Mouse (Mus musculus) neural tube, embryonic 13.5 days (tissue): Measurements from ENCODE around the gene Smyd3. TPM values are rescaled to one million over a fixed set of nuclear protein-coding genes. Genes with fewer than 3 reads are reported as not detected.
A peak's percentile ranks its signal among the peaks of the same experiment; 100 is the strongest.

Source experiments
- ATAC-seq: fragments of 200-750 bp; cut with Nextera tagmentation; 2 replicates; pipeline ENCODE4 v1.8.0; 2017; ENCODE audit warnings: low read depth, mild to moderate bottlenecking, moderate TSS enrichment, moderate library complexity
- H3K27ac ChIP-seq: fragments of 300-500 bp; sonication (generic); replicated peaks from 2 replicates; pipeline ENCODE4 v1.5.1; 2015; ENCODE audit warnings: moderate library complexity, mild to moderate bottlenecking, inconsistent platforms
- H3K27me3 ChIP-seq: fragments of 300-500 bp; sonication (generic); 2 replicates; pipeline ENCODE4 v1.6.1; 2015; ENCODE audit warnings: mild to moderate bottlenecking, inconsistent platforms
- H3K36me3 ChIP-seq: fragments of 300-500 bp; sonication (generic); 2 replicates; pipeline ENCODE4 v1.6.1; 2015; ENCODE audit warnings: mild to moderate bottlenecking, inconsistent platforms
- H3K4me1 ChIP-seq: fragments of 300-500 bp; sonication (generic); replicated peaks from 2 replicates; pipeline ENCODE4 v1.6.1; 2015; ENCODE audit warnings: inconsistent platforms
- H3K4me2 ChIP-seq: fragments of 300-500 bp; sonication (generic); 2 replicates; pipeline ENCODE4 v1.6.1; 2015; ENCODE audit warnings: inconsistent platforms, mild to moderate bottlenecking, moderate library complexity
- H3K4me3 ChIP-seq: fragments of 300-500 bp; sonication (generic); 2 replicates; pipeline ENCODE4 v1.5.1; 2015; ENCODE audit warnings: mild to moderate bottlenecking, inconsistent platforms
- H3K9ac ChIP-seq: fragments of 300-500 bp; sonication (generic); 2 replicates; pipeline ENCODE4 v1.6.1; 2015; ENCODE audit warnings: moderate library complexity, mild to moderate bottlenecking, inconsistent platforms
- H3K9me3 ChIP-seq: fragments of 300-500 bp; sonication (generic); 2 replicates; pipeline ENCODE4 v1.6.1; 2016; ENCODE audit warnings: inconsistent platforms
- WGBS: fragments of 180-500 bp; shearing (Covaris S2); methylation state at CpG from one replicate; pipeline ENCODE4 v1.1.7; 2015; 5-methylcytosine and 5-hydroxymethylcytosine counted together
- polyA plus RNA-seq: library from polyadenylated mRNA; unstranded; fragments of >200 nt; fragmentation: Nextera tagmentation; extraction: Ambion mirVana; gene quantifications from 2 replicates; pipeline ENCODE4 v1.2.1, GENCODE M21; 2015

Gene Smyd3
- polyA plus RNA-seq, 1 experiment from 2014 or later, result 19.7 TPM

GRCm38 (mm10) chr1:179072935-179073654 is 444.7 kb downstream of the Smyd3 start:
- Histone ChIP-seq H3K27me3 (peaks cover 13% of the 10 kb centered on the region; the same call in 1 of the 2 replicates), H3K9ac (no peak overlapping the region), H3K27ac (no peak overlapping the region), H3K9me3 (no peaks in the 10 kb centered on the region), H3K4me3 (no peak overlapping the region), H3K4me1 (peaks cover 4% of the 10 kb centered on the region; the same call in 1 of the 2 replicates), H3K4me2 (no peak overlapping the region), H3K36me3 (no peaks in the 10 kb centered on the region)
- no peak for ATAC-seq
- WGBS, result 28% methylated on average over 11 of the region's 11 CpGs

DNA sequence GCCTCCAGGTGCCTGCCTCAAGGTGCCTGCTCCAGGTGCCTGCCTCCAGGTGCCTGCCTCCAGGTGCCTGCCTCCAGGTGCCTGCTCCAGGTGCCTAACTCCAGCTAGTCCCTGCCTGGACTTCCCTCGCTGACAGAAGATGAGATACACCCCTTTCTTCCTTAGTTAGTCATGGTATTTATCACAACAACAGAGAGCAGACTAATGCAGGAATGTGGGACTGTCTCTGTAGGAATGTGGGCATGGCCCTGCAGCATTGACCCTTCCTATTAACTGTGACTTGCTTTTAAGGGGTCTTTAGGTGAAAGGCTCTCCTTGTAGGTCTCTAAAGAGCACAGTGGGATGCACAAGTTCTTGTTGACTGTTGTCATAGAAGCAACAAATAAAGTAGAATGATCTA is 445.4 kb downstream of the Smyd3 start:
- H3K4me3 ChIP-seq, result no peak overlapping the region
- no peak overlapping the region for H3K9ac ChIP-seq
- no peak overlapping the region for H3K27ac ChIP-seq
- peaks cover 13% of the 10 kb centered on the region; the same call in 1 of the 2 replicates for H3K27me3 ChIP-seq
- no peak overlapping the region for H3K4me2 ChIP-seq
- 32% methylated on average over 1 of the region's 1 CpGs for WGBS
- H3K9me3 ChIP-seq, result no peaks in the 10 kb centered on the region
- ATAC-seq, result no peak
- H3K4me1 ChIP-seq, result peaks cover 4% of the 10 kb centered on the region; the same call in 1 of the 2 replicates
- no peaks in the 10 kb centered on the region for H3K36me3 ChIP-seq

DNA sequence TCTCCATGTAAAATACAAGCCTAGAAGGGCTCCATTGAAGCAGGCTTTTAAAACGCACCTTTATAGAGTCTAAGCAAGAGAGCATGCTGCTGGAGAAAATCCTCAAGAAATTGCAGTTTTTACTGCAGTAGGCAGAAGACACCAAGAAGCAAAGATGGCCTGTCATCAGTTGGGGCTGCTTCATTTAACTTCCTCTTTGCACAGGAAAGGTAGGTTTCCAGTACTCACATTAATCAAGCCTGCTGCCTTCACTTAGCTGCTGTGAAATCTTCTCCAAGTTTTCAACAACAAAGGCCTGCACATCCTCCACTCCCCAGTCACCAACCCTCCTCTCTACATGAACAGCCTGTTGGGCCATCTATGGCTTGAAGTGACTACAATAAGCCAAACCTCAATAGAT is 448.9 kb downstream of the Smyd3 start:
- ATAC-seq, result no peak
- no peak overlapping the region for H3K4me3 ChIP-seq
- H3K9me3 ChIP-seq, result no peaks in the 10 kb centered on the region
- no peaks in the 10 kb centered on the region for H3K36me3 ChIP-seq
- H3K4me2 ChIP-seq, result no peak overlapping the region
- no peak overlapping the region for H3K27ac ChIP-seq
- 0 out of 2 replicates have a peak, but pooled peaks cover 5% of the 10 kb centered on the region for H3K27me3 ChIP-seq
- peaks cover 11% of the 10 kb centered on the region; the same call in 1 of the 2 replicates for H3K4me1 ChIP-seq
- WGBS, result 96% methylated on average over 1 of the region's 1 CpGs
- no peak overlapping the region for H3K9ac ChIP-seq

DNA sequence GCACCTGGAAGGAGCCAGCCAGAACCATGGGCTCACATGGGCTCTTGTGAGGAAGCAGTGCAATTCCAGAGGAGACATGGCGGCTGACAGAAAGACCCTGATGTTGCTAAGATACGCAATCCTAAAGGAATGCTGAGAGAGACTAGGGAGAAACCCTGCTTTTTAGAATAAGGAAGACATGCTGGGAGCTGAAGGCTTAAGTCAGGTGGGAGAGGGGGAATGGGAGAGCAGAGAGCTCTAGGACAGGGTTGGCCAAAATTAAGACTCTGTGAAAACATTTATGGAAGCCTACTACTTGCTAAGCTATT is 452.6 kb downstream of the Smyd3 start:
- WGBS, result 57% methylated on average over 2 of the region's 2 CpGs
- no peak overlapping the region for H3K4me3 ChIP-seq
- no peaks in the 10 kb centered on the region for H3K36me3 ChIP-seq
- no peak overlapping the region for H3K4me2 ChIP-seq
- no peak for ATAC-seq
- H3K4me1 ChIP-seq, result peaks cover 28% of the 10 kb centered on the region
- H3K9me3 ChIP-seq, result no peaks in the 10 kb centered on the region
- no peak overlapping the region for H3K9ac ChIP-seq
- H3K27me3 ChIP-seq, result no peaks in the 10 kb centered on the region
- no peak overlapping the region for H3K27ac ChIP-seq

DNA sequence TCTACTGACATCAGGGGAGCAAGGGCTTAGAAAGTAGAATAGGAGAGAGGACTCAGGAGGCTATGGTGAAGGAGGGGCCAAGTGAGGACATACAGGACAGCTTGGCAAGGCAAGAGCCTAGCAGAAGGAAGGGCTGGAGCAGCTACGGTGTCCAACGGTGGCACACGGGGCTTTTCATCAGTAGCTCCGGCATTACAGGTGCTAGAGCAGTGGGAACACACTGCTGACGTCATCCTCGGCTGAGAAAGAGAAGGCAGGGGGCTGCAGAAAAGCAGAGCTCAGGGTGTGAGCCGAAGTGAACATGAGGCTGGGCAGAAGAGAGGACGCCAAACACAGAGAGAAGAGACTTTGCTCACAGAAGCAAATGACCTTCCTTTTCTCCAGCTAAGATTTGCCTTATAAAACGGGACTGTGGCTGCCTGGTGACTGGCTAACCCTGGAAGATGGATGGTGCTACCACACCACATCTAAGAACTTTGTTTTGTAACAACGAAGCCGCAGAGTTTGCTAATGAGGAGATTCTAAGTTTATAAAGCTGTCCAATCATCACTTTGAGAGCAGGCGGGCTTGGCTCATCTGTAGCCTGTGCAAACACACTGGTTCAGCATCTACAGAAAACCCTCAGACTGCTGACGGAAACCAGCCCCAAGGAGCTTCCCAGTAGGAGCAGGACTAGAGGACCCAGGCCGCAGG is 453.1 kb downstream of the Smyd3 start:
- no peak overlapping the region for H3K4me3 ChIP-seq
- no peak overlapping the region for H3K4me2 ChIP-seq
- H3K9me3 ChIP-seq, result no peaks in the 10 kb centered on the region
- no peak overlapping the region for H3K27ac ChIP-seq
- 84% methylated on average over 14 of the region's 14 CpGs for WGBS
- H3K27me3 ChIP-seq, result no peaks in the 10 kb centered on the region
- no peak overlapping the region for H3K9ac ChIP-seq
- no peaks in the 10 kb centered on the region for H3K36me3 ChIP-seq
- H3K4me1 ChIP-seq, result peaks cover 33% of the 10 kb centered on the region
- ATAC-seq, result no peak

GRCm38 (mm10) chr1:179061759-179062168 is 456.1 kb downstream of the Smyd3 start:
- H3K4me3 ChIP-seq, result no peak overlapping the region
- peaks cover 45% of the 10 kb centered on the region for H3K4me1 ChIP-seq
- H3K9me3 ChIP-seq, result no peaks in the 10 kb centered on the region
- WGBS, result 11% methylated on average over 9 of the region's 9 CpGs
- H3K27me3 ChIP-seq, result 0 out of 2 replicates have a peak, but pooled peaks cover 11% of the 10 kb centered on the region
- no peak overlapping the region for H3K4me2 ChIP-seq
- H3K36me3 ChIP-seq, result no peaks in the 10 kb centered on the region
- ATAC-seq, result peak; percentile 73
- H3K27ac ChIP-seq, result peak overlapping the region; percentile 18; the same call in 1 of the 2 replicates
- H3K9ac ChIP-seq, result no peak overlapping the region

- Histone ChIP-seq H3K4me1 (peaks cover 46% of the 10 kb centered on the region), H3K9me3 (no peaks in the 10 kb centered on the region), H3K27ac (no peak overlapping the region), H3K4me3 (no peak overlapping the region), H3K27me3 (0 out of 2 replicates have a peak, but pooled peaks cover 11% of the 10 kb centered on the region), H3K9ac (no peak overlapping the region), H3K36me3 (no peaks in the 10 kb centered on the region), H3K4me2 (no peak overlapping the region)
- WGBS, result 72% methylated on average over 4 of the region's 4 CpGs
- ATAC-seq, result 0 out of 2 replicates have a peak, but pooled peaks have one; percentile 6
Observed at GRCm38 (mm10) chr1:179061053-179061452, 456.8 kb downstream of the Smyd3 start.

- H3K9ac ChIP-seq, result no peak overlapping the region; the same call in 1 of the 2 replicates
- no peak overlapping the region for H3K4me2 ChIP-seq
- no peak overlapping the region for H3K4me3 ChIP-seq
- peaks cover 43% of the 10 kb centered on the region for H3K4me1 ChIP-seq
- no peaks in the 10 kb centered on the region for H3K36me3 ChIP-seq
- H3K27ac ChIP-seq, result peak overlapping the region; percentile 52
- 0 out of 2 replicates have a peak, but pooled peaks cover 11% of the 10 kb centered on the region for H3K27me3 ChIP-seq
- WGBS, result 44% methylated on average over 18 of the region's 18 CpGs
- no peaks in the 10 kb centered on the region for H3K9me3 ChIP-seq
- ATAC-seq, result 0 out of 2 replicates have a peak, but pooled peaks have one; percentile 51
Observed at GRCm38 (mm10) chr1:179060113-179060955, 457.5 kb downstream of the Smyd3 start.

- H3K4me2 ChIP-seq, result no peak overlapping the region
- 0 out of 2 replicates have a peak, but pooled peaks cover 11% of the 10 kb centered on the region for H3K27me3 ChIP-seq
- H3K36me3 ChIP-seq, result no peaks in the 10 kb centered on the region
- no peak for ATAC-seq
- H3K4me3 ChIP-seq, result no peak overlapping the region
- peak overlapping the region; percentile 52 for H3K27ac ChIP-seq
- H3K9me3 ChIP-seq, result no peaks in the 10 kb centered on the region
- WGBS, result 84% methylated on average over 15 of the region's 15 CpGs
- H3K9ac ChIP-seq, result no peak overlapping the region; the same call in 1 of the 2 replicates
- H3K4me1 ChIP-seq, result peaks cover 38% of the 10 kb centered on the region
Observed at GRCm38 (mm10) chr1:179059286-179060112, 458.3 kb downstream of the Smyd3 start.

DNA sequence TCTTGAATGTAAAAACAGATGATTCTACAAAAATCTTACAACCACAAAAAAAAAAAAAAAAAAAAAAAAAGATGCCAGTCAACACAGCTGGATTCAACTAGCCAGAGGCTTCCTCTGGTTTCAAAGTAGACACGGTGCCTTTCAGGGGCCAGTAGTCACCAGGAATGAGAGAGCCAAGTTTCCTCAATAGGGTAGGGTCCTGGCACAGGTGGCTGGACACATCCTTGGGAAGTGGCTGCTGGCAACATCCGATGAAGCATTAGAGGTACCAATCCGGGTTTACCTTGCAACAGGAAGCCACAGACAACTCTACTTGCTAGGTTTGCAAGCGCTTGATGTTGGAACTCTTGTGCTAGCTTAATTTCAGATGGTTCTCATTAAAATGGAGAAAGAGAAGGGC is 459.2 kb downstream of the Smyd3 start:
- Histone ChIP-seq H3K4me1 (peaks cover 38% of the 10 kb centered on the region), H3K9ac (no peak overlapping the region), H3K27me3 (0 out of 2 replicates have a peak, but pooled peaks cover 11% of the 10 kb centered on the region), H3K4me2 (no peak overlapping the region), H3K4me3 (no peak overlapping the region), H3K27ac (no peak overlapping the region), H3K9me3 (no peaks in the 10 kb centered on the region), H3K36me3 (no peaks in the 10 kb centered on the region)
- ATAC-seq, result no peak
- WGBS, result 85% methylated on average over 4 of the region's 4 CpGs

- Histone ChIP-seq H3K4me3 (no peak overlapping the region), H3K27me3 (0 out of 2 replicates have a peak, but pooled peaks cover 11% of the 10 kb centered on the region), H3K4me1 (peaks cover 22% of the 10 kb centered on the region), H3K36me3 (no peaks in the 10 kb centered on the region), H3K4me2 (no peak overlapping the region), H3K27ac (no peak overlapping the region), H3K9ac (no peak overlapping the region), H3K9me3 (no peaks in the 10 kb centered on the region)
- no peak for ATAC-seq
- WGBS, result 82% methylated on average over 3 of the region's 3 CpGs
Observed at GRCm38 (mm10) chr1:179055760-179056159, 462.1 kb downstream of the Smyd3 start.
